Mouse (Mus musculus): Measurements from ENCODE around the gene Galnt16. TPM values are rescaled to one million over a fixed set of nuclear protein-coding genes. Genes with fewer than 3 reads are reported as not detected.

Galnt16 gene
- polyA plus RNA-seq, 1 experiment from 2014 or later = 8.3 TPM

DNA sequence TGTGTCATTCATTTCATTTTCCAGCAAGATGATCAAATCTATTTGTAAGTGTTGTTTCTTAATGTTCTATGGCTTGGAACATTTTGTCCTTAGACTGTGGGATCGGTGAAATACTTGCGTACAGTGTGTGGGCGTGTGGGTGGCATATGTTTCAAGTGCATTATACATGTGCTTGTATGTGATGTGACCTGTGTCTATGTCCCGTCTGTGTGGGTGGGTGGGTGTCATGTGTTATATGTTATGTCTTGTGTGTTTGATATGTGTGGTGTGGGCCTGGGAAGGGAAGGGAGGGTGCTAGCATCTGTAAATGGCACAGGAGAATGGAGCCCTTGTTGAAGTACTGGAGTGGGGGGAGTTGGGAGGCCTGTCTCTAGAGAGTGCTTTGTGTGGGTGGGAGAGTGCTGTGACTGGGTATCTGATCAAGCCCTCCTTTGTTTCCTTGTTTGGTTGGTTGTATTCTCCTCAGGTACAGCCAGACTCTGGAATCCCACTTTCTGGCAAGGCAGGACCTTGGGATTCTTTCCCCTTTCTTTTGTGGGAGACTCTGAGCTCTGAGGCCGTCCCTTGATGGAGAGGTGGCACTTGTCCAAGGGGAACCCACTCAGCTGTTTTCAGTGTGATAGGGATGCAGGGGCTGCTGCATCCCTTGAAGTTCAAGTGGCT is 9.8 kb downstream of the Galnt16 start:
- Histone ChIP-seq H3K27ac (ENCODE audit: low read length) (no peak overlapping the region), H3K9ac (replicated peaks; ENCODE audit: low read length) (no peak overlapping the region), H3K4me3 (ENCODE audit: low read length) (no peak overlapping the region), H3K4me1 (ENCODE audit: insufficient read depth, low read length) (no peaks in the 10 kb centered on the region), H3K36me3 (ENCODE audit: insufficient read depth, low read length) (no peaks in the 10 kb centered on the region), H3K4me2 (replicated peaks; ENCODE audit: low read depth, low read length) (no peak overlapping the region), H3K27me3 (ENCODE audit: insufficient read depth, low read length) (no peaks in the 10 kb centered on the region), H3K9me3 (ENCODE audit: low read length) (no peaks in the 10 kb centered on the region)
- 83% methylated on average over 5 of the region's 5 CpGs for WGBS
- no peak for ATAC-seq (ENCODE audit: low FRiP score, low TSS enrichment)

DNA sequence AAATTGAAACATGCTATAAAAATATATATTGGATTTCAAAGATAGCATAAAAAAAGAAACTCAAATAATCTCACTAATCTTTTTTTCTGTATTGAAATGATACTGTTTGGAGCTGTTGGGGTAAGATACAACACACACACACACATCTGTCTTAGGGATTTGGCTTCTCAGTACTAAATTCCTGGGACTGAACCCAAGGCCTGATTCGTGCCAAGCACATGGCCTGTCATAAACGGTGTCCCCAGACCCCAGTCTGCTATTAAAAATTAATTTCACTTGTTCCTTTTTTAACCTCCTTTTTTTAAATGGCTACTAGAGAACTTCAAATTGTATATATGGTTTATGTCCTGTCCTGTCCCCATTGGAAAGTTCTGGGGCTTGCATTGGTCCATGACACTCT is 12.0 kb downstream of the Galnt16 start:
- WGBS = 68% methylated on average over 2 of the region's 2 CpGs
- no peaks in the 10 kb centered on the region for H3K9me3 ChIP-seq (ENCODE audit: low read length)
- no peaks in the 10 kb centered on the region for H3K27me3 ChIP-seq (ENCODE audit: insufficient read depth, low read length)
- no peaks in the 10 kb centered on the region for H3K4me1 ChIP-seq (ENCODE audit: insufficient read depth, low read length)
- H3K4me3 ChIP-seq (ENCODE audit: low read length) = no peak overlapping the region
- no peak for ATAC-seq (ENCODE audit: low FRiP score, low TSS enrichment)
- no peaks in the 10 kb centered on the region for H3K36me3 ChIP-seq (ENCODE audit: insufficient read depth, low read length)
- H3K9ac ChIP-seq (replicated peaks; ENCODE audit: low read length) = no peak overlapping the region
- H3K4me2 ChIP-seq (replicated peaks; ENCODE audit: low read depth, low read length) = no peak overlapping the region
- no peak overlapping the region for H3K27ac ChIP-seq (ENCODE audit: low read length)

DNA sequence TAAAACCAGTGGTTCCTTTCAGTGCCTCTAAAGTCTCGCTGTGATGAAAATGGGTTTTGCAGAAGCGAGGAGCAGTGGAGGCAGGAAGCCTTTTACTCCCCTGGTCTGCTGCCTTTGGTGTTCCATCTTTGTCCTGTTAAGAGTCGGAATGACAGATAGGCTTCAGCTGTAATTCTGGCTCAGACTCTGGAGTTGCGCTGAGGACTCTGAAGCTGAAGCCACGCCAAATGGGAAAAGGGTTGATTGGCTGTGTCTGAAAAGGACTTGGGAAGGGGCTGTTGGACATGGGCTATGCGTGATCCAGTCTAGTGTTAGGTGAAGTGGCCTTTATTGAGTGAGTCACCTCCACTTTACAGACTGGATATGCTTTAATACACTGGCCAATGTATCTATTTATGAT is 12.6 kb downstream of the Galnt16 start:
- Histone ChIP-seq H3K4me2 (replicated peaks; ENCODE audit: low read depth, low read length) (no peak overlapping the region), H3K9me3 (ENCODE audit: low read length) (no peaks in the 10 kb centered on the region), H3K4me3 (ENCODE audit: low read length) (no peak overlapping the region), H3K36me3 (ENCODE audit: insufficient read depth, low read length) (no peaks in the 10 kb centered on the region), H3K9ac (replicated peaks; ENCODE audit: low read length) (no peak overlapping the region), H3K27me3 (ENCODE audit: insufficient read depth, low read length) (no peaks in the 10 kb centered on the region), H3K27ac (ENCODE audit: low read length) (no peak overlapping the region), H3K4me1 (ENCODE audit: insufficient read depth, low read length) (no peaks in the 10 kb centered on the region)
- 71% methylated on average over 6 of the region's 6 CpGs for WGBS
- no peak for ATAC-seq (ENCODE audit: low FRiP score, low TSS enrichment)

DNA sequence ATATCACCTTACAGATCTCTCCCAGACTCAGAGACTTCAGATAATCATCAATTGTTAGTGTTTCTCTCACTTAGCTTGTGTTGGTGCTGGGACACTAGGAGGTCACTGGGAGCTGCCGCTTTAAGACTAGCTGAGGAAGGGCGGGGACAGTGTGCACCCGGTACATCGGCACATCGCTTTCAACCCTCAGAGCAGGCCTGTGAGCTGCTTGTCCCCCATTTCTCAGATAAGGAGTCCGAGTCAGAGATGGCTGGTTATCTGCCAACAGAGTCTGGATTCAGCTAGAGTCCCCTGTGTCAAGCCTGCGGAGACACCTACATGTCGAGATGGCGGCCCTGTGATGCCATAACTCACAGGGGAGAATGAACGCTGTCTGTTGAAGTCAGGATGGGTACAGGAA is 13.5 kb downstream of the Galnt16 start:
- no peak for ATAC-seq (ENCODE audit: low FRiP score, low TSS enrichment)
- Histone ChIP-seq H3K36me3 (ENCODE audit: insufficient read depth, low read length) (no peaks in the 10 kb centered on the region), H3K27me3 (ENCODE audit: insufficient read depth, low read length) (no peaks in the 10 kb centered on the region), H3K4me2 (replicated peaks; ENCODE audit: low read depth, low read length) (no peak overlapping the region), H3K4me3 (ENCODE audit: low read length) (no peak overlapping the region), H3K4me1 (ENCODE audit: insufficient read depth, low read length) (no peaks in the 10 kb centered on the region), H3K27ac (ENCODE audit: low read length) (no peak overlapping the region), H3K9me3 (ENCODE audit: low read length) (no peaks in the 10 kb centered on the region), H3K9ac (replicated peaks; ENCODE audit: low read length) (no peak overlapping the region)
- 69% methylated on average over 10 of the region's 10 CpGs for WGBS

DNA sequence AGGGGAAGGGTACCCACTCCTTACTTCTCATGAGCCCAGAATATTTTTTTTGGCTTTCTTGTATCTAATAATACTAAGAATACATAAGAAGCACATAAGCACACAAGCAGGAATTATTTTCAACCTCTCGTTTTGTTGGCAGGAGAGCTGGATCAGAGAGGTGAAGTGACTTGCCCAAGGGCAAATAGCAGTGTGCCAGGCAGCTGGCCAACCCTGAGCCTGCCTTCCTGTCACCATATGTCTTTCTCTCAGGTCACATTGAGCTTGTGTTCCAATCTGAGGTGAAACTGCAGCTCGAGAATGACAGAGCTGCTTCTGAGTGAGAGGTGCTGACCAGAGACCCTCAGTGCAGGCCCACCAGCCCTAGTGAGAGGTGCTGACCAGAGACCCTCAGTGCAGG is 15.8 kb downstream of the Galnt16 start:
- H3K4me1 ChIP-seq (ENCODE audit: insufficient read depth, low read length) = peaks cover 3% of the 10 kb centered on the region; the same call in 1 of the 2 replicates
- no peak overlapping the region for H3K4me3 ChIP-seq (ENCODE audit: low read length)
- no peaks in the 10 kb centered on the region for H3K27me3 ChIP-seq (ENCODE audit: insufficient read depth, low read length)
- no peak for ATAC-seq (ENCODE audit: low FRiP score, low TSS enrichment)
- no peak overlapping the region for H3K27ac ChIP-seq (ENCODE audit: low read length)
- H3K9me3 ChIP-seq (ENCODE audit: low read length) = no peaks in the 10 kb centered on the region
- no peaks in the 10 kb centered on the region for H3K36me3 ChIP-seq (ENCODE audit: insufficient read depth, low read length)
- H3K9ac ChIP-seq (replicated peaks; ENCODE audit: low read length) = no peak overlapping the region
- 68% methylated on average over 2 of the region's 2 CpGs for WGBS
- H3K4me2 ChIP-seq (replicated peaks; ENCODE audit: low read depth, low read length) = no peak overlapping the region

DNA sequence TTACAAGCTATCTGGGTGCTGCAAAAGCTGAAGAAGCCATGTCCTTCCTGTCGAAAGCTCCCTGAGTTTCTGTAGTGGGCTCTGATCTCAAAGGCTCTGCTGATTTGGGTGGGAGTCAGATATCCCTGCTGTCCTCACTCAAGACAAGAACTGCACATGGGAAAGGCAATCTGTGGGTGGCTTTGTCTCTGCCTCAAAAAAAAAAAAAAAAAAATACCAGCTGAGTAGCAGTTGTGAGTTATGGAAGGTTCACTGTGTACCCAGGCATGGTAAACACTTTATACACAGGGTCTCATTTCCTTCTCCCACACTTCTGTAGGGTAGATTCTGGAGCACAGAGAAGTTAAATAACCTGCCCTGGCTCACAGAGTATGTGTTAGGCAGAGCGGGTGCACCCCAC is 19.2 kb downstream of the Galnt16 start:
- peaks cover 3% of the 10 kb centered on the region; the same call in 1 of the 2 replicates for H3K4me1 ChIP-seq (ENCODE audit: insufficient read depth, low read length)
- no peak overlapping the region for H3K4me3 ChIP-seq (ENCODE audit: low read length)
- no peak for ATAC-seq (ENCODE audit: low FRiP score, low TSS enrichment)
- H3K36me3 ChIP-seq (ENCODE audit: insufficient read depth, low read length) = no peaks in the 10 kb centered on the region
- H3K27ac ChIP-seq (ENCODE audit: low read length) = no peak overlapping the region
- 84% methylated on average over 2 of the region's 2 CpGs for WGBS
- no peak overlapping the region for H3K4me2 ChIP-seq (replicated peaks; ENCODE audit: low read depth, low read length)
- H3K9me3 ChIP-seq (ENCODE audit: low read length) = no peaks in the 10 kb centered on the region
- no peaks in the 10 kb centered on the region for H3K27me3 ChIP-seq (ENCODE audit: insufficient read depth, low read length)
- H3K9ac ChIP-seq (replicated peaks; ENCODE audit: low read length) = no peak overlapping the region

DNA sequence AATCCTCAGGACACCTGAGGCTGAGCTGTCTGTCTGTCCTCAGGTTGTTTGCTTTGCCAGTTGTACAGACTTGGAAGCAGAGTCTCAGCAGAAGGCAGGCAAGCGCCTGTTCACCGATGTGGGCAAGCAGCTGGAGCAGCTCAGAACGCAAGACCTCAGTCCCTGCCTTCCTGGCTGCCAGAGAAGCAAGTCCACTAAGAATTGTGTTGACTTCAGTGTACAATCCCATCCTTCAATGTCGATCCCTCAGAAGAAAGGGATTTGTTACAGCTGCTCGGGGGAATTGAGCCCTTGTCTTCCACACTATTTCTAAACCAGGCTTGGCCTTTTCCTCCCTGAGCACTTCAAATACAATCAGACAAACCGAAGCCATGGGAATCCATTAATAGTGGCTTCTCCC is 20.2 kb downstream of the Galnt16 start:
- H3K9ac ChIP-seq (replicated peaks; ENCODE audit: low read length) = no peak overlapping the region
- ATAC-seq (ENCODE audit: low FRiP score, low TSS enrichment) = no peak; the same call in 1 of the 2 replicates
- H3K36me3 ChIP-seq (ENCODE audit: insufficient read depth, low read length) = no peaks in the 10 kb centered on the region
- H3K9me3 ChIP-seq (ENCODE audit: low read length) = no peaks in the 10 kb centered on the region
- no peak overlapping the region for H3K27ac ChIP-seq (ENCODE audit: low read length)
- no peak overlapping the region for H3K4me2 ChIP-seq (replicated peaks; ENCODE audit: low read depth, low read length)
- 38% methylated on average over 6 of the region's 6 CpGs for WGBS
- H3K27me3 ChIP-seq (ENCODE audit: insufficient read depth, low read length) = no peaks in the 10 kb centered on the region
- no peak overlapping the region for H3K4me3 ChIP-seq (ENCODE audit: low read length)
- peaks cover 3% of the 10 kb centered on the region; the same call in 1 of the 2 replicates for H3K4me1 ChIP-seq (ENCODE audit: insufficient read depth, low read length)

DNA sequence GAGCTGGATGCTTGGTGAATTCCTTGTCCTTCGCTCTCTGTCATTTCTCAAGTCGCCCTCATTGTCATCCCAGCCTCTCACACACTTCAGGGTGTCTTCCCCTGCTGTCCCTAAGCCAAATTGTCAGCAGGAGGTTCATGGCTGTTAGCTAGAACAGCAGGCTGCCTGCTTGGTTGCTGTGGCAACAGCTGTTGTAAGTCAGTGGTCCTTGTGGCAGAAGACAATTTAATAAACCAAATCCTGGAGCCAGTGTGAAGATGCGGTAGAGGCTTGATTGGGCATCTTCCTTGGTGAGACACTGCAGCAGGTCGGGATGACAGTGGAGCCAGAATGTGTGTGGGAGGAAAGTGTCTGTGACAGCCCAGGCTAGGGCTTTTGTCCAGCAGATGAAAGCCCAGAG is 27.2 kb downstream of the Galnt16 start:
- Histone ChIP-seq H3K4me3 (ENCODE audit: low read length) (no peak overlapping the region), H3K27ac (ENCODE audit: low read length) (no peak overlapping the region), H3K36me3 (ENCODE audit: insufficient read depth, low read length) (no peaks in the 10 kb centered on the region), H3K4me2 (replicated peaks; ENCODE audit: low read depth, low read length) (no peak overlapping the region), H3K9me3 (ENCODE audit: low read length) (no peaks in the 10 kb centered on the region), H3K27me3 (ENCODE audit: insufficient read depth, low read length) (no peaks in the 10 kb centered on the region), H3K4me1 (ENCODE audit: insufficient read depth, low read length) (no peaks in the 10 kb centered on the region), H3K9ac (replicated peaks; ENCODE audit: low read length) (no peak overlapping the region)
- 32% methylated on average over 4 of the region's 4 CpGs for WGBS
- ATAC-seq (ENCODE audit: low FRiP score, low TSS enrichment) = no peak

DNA sequence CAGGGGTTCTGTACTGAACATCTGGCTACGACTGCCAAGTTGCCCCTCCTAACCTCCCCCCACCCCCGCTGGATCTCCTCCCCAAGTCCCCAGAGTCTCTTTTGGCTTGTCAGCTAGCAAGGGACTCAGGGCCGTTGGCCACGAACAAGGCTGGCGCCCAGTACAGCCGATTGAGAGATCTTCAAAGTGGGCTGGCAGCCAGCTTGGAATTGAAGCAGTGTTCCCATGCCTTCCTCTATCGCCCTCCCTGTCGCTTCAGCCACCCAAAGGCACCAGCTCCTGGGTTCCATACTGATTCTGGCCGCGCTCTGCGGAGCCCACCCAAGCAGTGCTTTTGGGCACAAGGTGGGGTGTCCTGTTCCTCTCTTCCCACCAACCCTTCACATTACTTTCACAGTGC is 31.6 kb downstream of the Galnt16 start:
- H3K27ac ChIP-seq (ENCODE audit: low read length) = no peak overlapping the region

DNA sequence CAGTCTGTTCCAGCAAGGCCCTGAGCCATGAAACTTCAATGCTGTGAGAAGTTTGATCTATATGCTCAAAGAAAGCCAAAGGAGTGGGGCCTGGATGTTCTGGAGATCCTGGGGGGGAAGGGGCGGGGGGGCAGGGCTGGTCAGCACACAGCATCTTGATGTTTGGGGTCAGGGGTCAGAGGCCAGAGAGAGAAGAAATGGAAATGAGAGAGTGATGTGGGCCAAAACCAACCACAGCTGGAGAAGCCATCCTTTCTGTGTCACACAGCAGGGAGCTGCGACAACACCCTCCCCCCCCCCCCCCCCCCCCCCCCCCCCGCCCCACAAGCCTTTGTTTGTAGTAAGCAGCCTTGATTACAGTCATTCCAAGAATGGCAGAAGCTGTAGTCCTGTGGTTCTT is 35.1 kb downstream of the Galnt16 start:
- no peaks in the 10 kb centered on the region for H3K27me3 ChIP-seq (ENCODE audit: insufficient read depth, low read length)
- no peak for ATAC-seq (ENCODE audit: low FRiP score, low TSS enrichment)
- H3K36me3 ChIP-seq (ENCODE audit: insufficient read depth, low read length) = no peaks in the 10 kb centered on the region
- 14% methylated on average over 1 of the region's 3 CpGs for WGBS
- H3K9ac ChIP-seq (replicated peaks; ENCODE audit: low read length) = no peak overlapping the region
- H3K4me3 ChIP-seq (ENCODE audit: low read length) = no peak overlapping the region
- H3K4me2 ChIP-seq (replicated peaks; ENCODE audit: low read depth, low read length) = no peak overlapping the region
- no peak overlapping the region for H3K27ac ChIP-seq (ENCODE audit: low read length)
- H3K4me1 ChIP-seq (ENCODE audit: insufficient read depth, low read length) = no peaks in the 10 kb centered on the region
- no peaks in the 10 kb centered on the region for H3K9me3 ChIP-seq (ENCODE audit: low read length)

More for the DNA sequence above, 31.6 kb downstream of the Galnt16 start:
- H3K36me3 ChIP-seq (ENCODE audit: insufficient read depth, low read length) = no peaks in the 10 kb centered on the region
- no peak overlapping the region for H3K9ac ChIP-seq (replicated peaks; ENCODE audit: low read length)
- H3K4me3 ChIP-seq (ENCODE audit: low read length) = no peak overlapping the region
- no peaks in the 10 kb centered on the region for H3K27me3 ChIP-seq (ENCODE audit: insufficient read depth, low read length)
- 66% methylated on average over 11 of the region's 11 CpGs for WGBS
- no peak for ATAC-seq (ENCODE audit: low FRiP score, low TSS enrichment)
- no peaks in the 10 kb centered on the region for H3K4me1 ChIP-seq (ENCODE audit: insufficient read depth, low read length)
- no peaks in the 10 kb centered on the region for H3K9me3 ChIP-seq (ENCODE audit: low read length)
- no peak overlapping the region for H3K4me2 ChIP-seq (replicated peaks; ENCODE audit: low read depth, low read length)

All from kidney, embryonic 16.5 days (tissue).